In genomic region chr9:47439506-47439905, GRCm38 (mm10) we compare ENCODE assay signal across 8 mouse cellular contexts.
DNase-seq lines count a peak whose midpoint lies in the region; ATAC-seq lines count a peak whose summit lies in the region.

No protein-coding gene starts in this region.

- no peaks in the 10 kb centered on the region for H3K9me3 ChIP-seq in kidney, embryonic 16.5 days (ENCODE audit: low read length)
- H3K9me3 ChIP-seq in embryonic facial prominence, embryonic 12.5 days, result no peaks in the 10 kb centered on the region
- H3K9me3 ChIP-seq in hindbrain, embryonic 13.5 days, result no peaks in the 10 kb centered on the region
- H3K9me3 ChIP-seq in midbrain, embryonic 15.5 days, result no peaks in the 10 kb centered on the region

- H3K4me3 ChIP-seq in kidney, embryonic 16.5 days (ENCODE audit: low read length), result peak overlapping the region; percentile 20
- 0 out of 2 replicates have a peak overlapping the region, but pooled peaks have one; percentile 10 for H3K4me3 ChIP-seq in embryonic facial prominence, embryonic 12.5 days
- peak overlapping the region; percentile 12 for H3K4me3 ChIP-seq in hindbrain, embryonic 13.5 days
- H3K4me3 ChIP-seq in midbrain, embryonic 15.5 days, result peak overlapping the region; percentile 21; the same call in 1 of the 2 replicates

- peak overlapping the region; percentile 3; the same call in 1 of the 2 replicates for H3K9ac ChIP-seq in kidney, embryonic 16.5 days (replicated peaks; ENCODE audit: low read length)
- no peak overlapping the region for H3K9ac ChIP-seq in embryonic facial prominence, embryonic 12.5 days
- H3K9ac ChIP-seq in hindbrain, embryonic 13.5 days, result 0 out of 2 replicates have a peak overlapping the region, but pooled peaks have one; percentile 31
- 0 out of 2 replicates have a peak overlapping the region, but pooled peaks have one; percentile 26 for H3K9ac ChIP-seq in midbrain, embryonic 15.5 days

- peaks cover 19% of the 10 kb centered on the region for H3K4me1 ChIP-seq in kidney, embryonic 16.5 days (ENCODE audit: insufficient read depth, low read length)
- H3K4me1 ChIP-seq in embryonic facial prominence, embryonic 12.5 days, result peaks cover 14% of the 10 kb centered on the region
- H3K4me1 ChIP-seq in hindbrain, embryonic 13.5 days (replicated peaks), result peaks cover 21% of the 10 kb centered on the region
- peaks cover 18% of the 10 kb centered on the region for H3K4me1 ChIP-seq in midbrain, embryonic 15.5 days

- no peak for DNase-seq in kidney, adult 9 months
- DNase-seq in urinary bladder, postnatal 36 days (ENCODE audit: low spot score in 2 of 2), result no peak
- DNase-seq in ovary, postnatal 10 days (ENCODE audit: low spot score), result no peak
- no peak for DNase-seq in urinary bladder, postnatal 4 days (ENCODE audit: low spot score in 2 of 2)

- H3K36me3 ChIP-seq in kidney, embryonic 16.5 days (ENCODE audit: insufficient read depth, low read length), result no peaks in the 10 kb centered on the region
- no peaks in the 10 kb centered on the region for H3K36me3 ChIP-seq in embryonic facial prominence, embryonic 12.5 days
- no peaks in the 10 kb centered on the region for H3K36me3 ChIP-seq in hindbrain, embryonic 13.5 days
- no peaks in the 10 kb centered on the region for H3K36me3 ChIP-seq in midbrain, embryonic 15.5 days (replicated peaks)

- H3K4me2 ChIP-seq in kidney, embryonic 16.5 days (replicated peaks; ENCODE audit: low read depth, low read length), result peak overlapping the region; percentile 46
- peak overlapping the region; percentile 37 for H3K4me2 ChIP-seq in embryonic facial prominence, embryonic 12.5 days (replicated peaks)
- peak overlapping the region; percentile 46 for H3K4me2 ChIP-seq in hindbrain, embryonic 13.5 days
- H3K4me2 ChIP-seq in midbrain, embryonic 15.5 days, result peak overlapping the region; percentile 47

- no peak overlapping the region for H3K27ac ChIP-seq in kidney, embryonic 16.5 days (ENCODE audit: low read length)
- H3K27ac ChIP-seq in embryonic facial prominence, embryonic 12.5 days, result no peak overlapping the region
- no peak overlapping the region for H3K27ac ChIP-seq in hindbrain, embryonic 13.5 days
- peak overlapping the region; percentile 61 for H3K27ac ChIP-seq in midbrain, embryonic 15.5 days

- WGBS in kidney, embryonic 16.5 days, result 17% methylated on average over 11 of the region's 11 CpGs
- 27% methylated on average over 11 of the region's 11 CpGs for WGBS in embryonic facial prominence, embryonic 12.5 days
- 25% methylated on average over 11 of the region's 11 CpGs for WGBS in hindbrain, embryonic 13.5 days
- WGBS in midbrain, embryonic 15.5 days, result 19% methylated on average over 11 of the region's 11 CpGs

- no peak for ATAC-seq in kidney, embryonic 16.5 days (ENCODE audit: low FRiP score, low TSS enrichment)
- ATAC-seq in embryonic facial prominence, embryonic 12.5 days (ENCODE audit: insufficient number of reproducible peaks, insufficient read depth, low FRiP score, low TSS enrichment), result no peak
- ATAC-seq in hindbrain, embryonic 13.5 days (ENCODE audit: low FRiP score), result 0 out of 2 replicates have a peak, but pooled peaks have one; percentile 43
- ATAC-seq in midbrain, embryonic 15.5 days (replicated peaks), result peak; percentile 69

- H3K27me3 ChIP-seq in kidney, embryonic 16.5 days (ENCODE audit: insufficient read depth, low read length), result peaks cover 4% of the 10 kb centered on the region; the same call in 1 of the 2 replicates
- peaks cover 4% of the 10 kb centered on the region for H3K27me3 ChIP-seq in embryonic facial prominence, embryonic 12.5 days
- 0 out of 2 replicates have a peak, but pooled peaks cover 2% of the 10 kb centered on the region for H3K27me3 ChIP-seq in hindbrain, embryonic 13.5 days
- H3K27me3 ChIP-seq in midbrain, embryonic 15.5 days (replicated peaks), result no peaks in the 10 kb centered on the region

Comparison
In these comparisons a context has a peak if more than half of its experiments do, and no peak if none do; other contexts are left out.
1. ATAC-seq: peak in hindbrain, embryonic 13.5 days (single experiment) and midbrain, embryonic 15.5 days (single experiment); none in kidney, embryonic 16.5 days (single experiment) and embryonic facial prominence, embryonic 12.5 days (single experiment).
2. Peak in every context shown above with its lines, with median percentiles within 50 percentile points of each other: H3K4me2 ChIP-seq and H3K4me3 ChIP-seq.